Mouse (Mus musculus) kidney, embryonic 15.5 days (tissue): ENCODE measurements around the gene Gins2. TPM values are rescaled to one million over a fixed set of nuclear protein-coding genes. Genes with fewer than 3 reads are reported as not detected.

Experiments
- ATAC-seq: fragments of 200-750 bp; cut with Nextera tagmentation; replicated peaks from 2 replicates; pipeline ENCODE4 v1.8.0; 2017; ENCODE audit warnings: moderate TSS enrichment; ENCODE audit not compliant: low FRiP score
- H3K27ac ChIP-seq: fragments of 300-500 bp; sonication (generic); 2 replicates; pipeline ENCODE4 v1.5.1; 2015; ENCODE audit warnings: mild to moderate bottlenecking, inconsistent platforms
- H3K27me3 ChIP-seq: fragments of 300-500 bp; sonication (generic); 2 replicates; pipeline ENCODE4 v1.6.1; 2015; ENCODE audit warnings: inconsistent platforms
- H3K36me3 ChIP-seq: fragments of 300-500 bp; sonication (generic); 2 replicates; pipeline ENCODE4 v1.6.1; 2015; ENCODE audit warnings: inconsistent platforms
- H3K4me1 ChIP-seq: fragments of 300-500 bp; sonication (generic); 2 replicates; pipeline ENCODE4 v1.6.1; 2015; ENCODE audit warnings: inconsistent platforms
- H3K4me2 ChIP-seq: fragments of 300-500 bp; sonication (generic); 2 replicates; pipeline ENCODE4 v1.6.1; 2015; ENCODE audit warnings: moderate library complexity, mild to moderate bottlenecking, inconsistent platforms
- H3K4me3 ChIP-seq: fragments of 300-500 bp; sonication (generic); replicated peaks from 2 replicates; pipeline ENCODE4 v1.5.1; 2015; ENCODE audit warnings: mild to moderate bottlenecking, inconsistent platforms
- H3K9ac ChIP-seq: fragments of 300-500 bp; sonication (generic); 2 replicates; pipeline ENCODE4 v1.6.1; 2015; ENCODE audit warnings: mild to moderate bottlenecking, inconsistent platforms
- H3K9me3 ChIP-seq: fragments of 300-500 bp; sonication (generic); replicated peaks from 2 replicates; pipeline ENCODE4 v1.6.1; 2016; ENCODE audit warnings: inconsistent platforms
- WGBS: fragments of 180-500 bp; shearing (Covaris S2); methylation state at CpG from one replicate; pipeline ENCODE4 v1.1.7; 2015; ENCODE audit warnings: mixed read lengths; 5-methylcytosine and 5-hydroxymethylcytosine counted together
- microRNA-seq: library from miRNA; unstranded; fragments of <30 nt; microRNA quantifications from one replicate; pipeline ENCODE4, GENCODE M21; 2016
- polyA plus RNA-seq: library from polyadenylated mRNA; unstranded; fragments of >200 nt; fragmentation: Nextera tagmentation; extraction: Ambion mirVana; gene quantifications from 2 replicates; pipeline ENCODE4 v1.2.1, GENCODE M21; 2015

The Gins2 gene
- polyA plus RNA-seq, 1 experiment from 2014 or later: 107 TPM

GRCm38 (mm10) chr8:120530954-120531656, 58.0 kb downstream of the Gins2 start:
- ATAC-seq: no peak
- Histone ChIP-seq H3K4me2 (no peak overlapping the region), H3K36me3 (no peaks in the 10 kb centered on the region), H3K27ac (peak overlapping the region; percentile 10; the same call in 1 of the 2 replicates), H3K9ac (no peak overlapping the region), H3K4me3 (no peak overlapping the region), H3K4me1 (peaks cover 85% of the 10 kb centered on the region), H3K27me3 (peaks cover 13% of the 10 kb centered on the region; the same call in 1 of the 2 replicates), H3K9me3 (no peaks in the 10 kb centered on the region)
- WGBS: 58% methylated on average over 16 of the region's 16 CpGs

- Histone ChIP-seq H3K4me2 (no peak overlapping the region), H3K9me3 (no peaks in the 10 kb centered on the region), H3K4me1 (peaks cover 82% of the 10 kb centered on the region), H3K36me3 (no peaks in the 10 kb centered on the region), H3K27me3 (peaks cover 11% of the 10 kb centered on the region; the same call in 1 of the 2 replicates), H3K9ac (no peak overlapping the region), H3K27ac (0 out of 2 replicates have a peak overlapping the region, but pooled peaks have one; percentile 27), H3K4me3 (no peak overlapping the region)
- 36% methylated on average over 7 of the region's 7 CpGs for WGBS
- no peak for ATAC-seq
Observed at GRCm38 (mm10) chr8:120529226-120529625, 59.9 kb downstream of the Gins2 start.

Small RNA genes within 50 kb of the gene (microRNA-seq; reads per million reads assigned to microRNA genes)
- gene Mir7687: 0.44 reads per million

Other genes starting within 250 kb of the Gins2 start
- 3.0 and 4.0 TPM in 2 replicates for gene 1190005I06Rik, start 58.3 kb upstream of the Gins2 start, polyA plus RNA-seq
- gene Gm27021, start 78.8 kb upstream of the Gins2 start, polyA plus RNA-seq: 2.8 and 3.0 TPM in 2 replicates
- 1,138 and 1,220 TPM in 2 replicates for gene Cox4i1, start 78.9 kb upstream of the Gins2 start, polyA plus RNA-seq
- gene Emc8, start 79.3 kb upstream of the Gins2 start, polyA plus RNA-seq: 250 and 266 TPM in 2 replicates
- 9.6 and 11.5 TPM in 2 replicates for gene Irf8, start 147.1 kb upstream of the Gins2 start, polyA plus RNA-seq